Mouse (Mus musculus) inflammation-experienced regulatory T-cells (primary cell): ENCODE measurements around the gene Ihh. TPM values are rescaled to one million over a fixed set of nuclear protein-coding genes. Genes with fewer than 3 reads are reported as not detected.

Experiments
- polyA plus RNA-seq, 2 experiments: library from polyadenylated mRNA; unstranded; fragments of 100-300 nt; shearing (Covaris generic); gene quantifications; one replicate each; pipeline ENCODE4 v1.2.1; 2017

Gene Ihh
- under 1 TPM; 0.23 to 0.78 TPM for polyA plus RNA-seq

GRCm38 (mm10) chr1:74951556-74952210 is at the start of gene Ihh:
Gene Ihh, minus strand, starts transcription at chr1:74951672.

GRCm38 (mm10) chr1:74935402-74935801 is 16.1 kb downstream of the Ihh start, which contains the start of gene Cfap65:
Gene Cfap65, minus strand, starts transcription at chr1:74935599.

Other genes starting within 250 kb of the Ihh start
- gene Cyp27a1, start 238.1 kb downstream of the Ihh start, polyA plus RNA-seq, result under 1 TPM in 1 of 2 experiments, not detected in 1; 0.64 TPM
- not detected for gene Prkag3, start 202.5 kb downstream of the Ihh start, polyA plus RNA-seq
- gene Wnt6, start 179.8 kb downstream of the Ihh start, polyA plus RNA-seq, result under 1 TPM in 1 of 2 experiments, not detected in 1; 0.42 TPM
- gene Wnt10a, start 160.2 kb downstream of the Ihh start, polyA plus RNA-seq, result 1 to 10 TPM; 1.8 to 3.5 TPM
- gene Cdk5r2, start 96.7 kb downstream of the Ihh start, polyA plus RNA-seq, result not detected
- under 1 TPM in 1 of 2 experiments, not detected in 1; 0.62 TPM for gene Fev, start 66.3 kb downstream of the Ihh start, polyA plus RNA-seq
- not detected for gene Cryba2, start 58.5 kb downstream of the Ihh start, polyA plus RNA-seq
- under 1 TPM; 0.06 to 0.83 TPM for gene Cfap65, start 16.1 kb downstream of the Ihh start, polyA plus RNA-seq
- gene Nhej1, start 173.5 kb upstream of the Ihh start, polyA plus RNA-seq, result 10 to 100 TPM in 1 of 2 experiments, 1 to 10 TPM in 1; 8.1 to 18.7 TPM
- 1 to 10 TPM in 1 of 2 experiments, under 1 TPM in 1; 0.42 to 1.1 TPM for gene Slc23a3, start 182.2 kb upstream of the Ihh start, polyA plus RNA-seq
- gene Cnppd1, start 191.0 kb upstream of the Ihh start, polyA plus RNA-seq, result 100 to 1,000 TPM; 146 to 163 TPM
- gene Retreg2, start 191.1 kb upstream of the Ihh start, polyA plus RNA-seq, result 100 to 1,000 TPM; 122 TPM
- gene Zfand2b, start 217.0 kb upstream of the Ihh start, polyA plus RNA-seq, result 10 to 100 TPM; 68.6 to 80.7 TPM
- 1 to 10 TPM; 4.8 to 7.3 TPM for gene Abcb6, start 228.7 kb upstream of the Ihh start, polyA plus RNA-seq
- 10 to 100 TPM; 38.6 to 47.7 TPM for gene Ankzf1, start 240.5 kb upstream of the Ihh start, polyA plus RNA-seq
- gene Atg9a, start 240.5 kb upstream of the Ihh start, polyA plus RNA-seq, result 10 to 100 TPM; 17.2 to 18.1 TPM